Mouse (Mus musculus) hindbrain, embryonic 13.5 days (tissue): Measurements from ENCODE around the gene Slc7a4. TPM values are rescaled to one million over a fixed set of nuclear protein-coding genes. Genes with fewer than 3 reads are reported as not detected.
A peak's percentile ranks its signal among the peaks of the same experiment; 100 is the strongest.
"Not testable (repeated sequence)": the region's sequence is repeated elsewhere in the genome, so short reads cannot be mapped to it uniquely, and the experiment has no call there.

Experiments
- ATAC-seq: fragments of 200-750 bp; cut with Nextera tagmentation; 2 replicates; pipeline ENCODE4 v1.8.0; 2017; ENCODE audit warnings: moderate TSS enrichment; ENCODE audit not compliant: low FRiP score
- H3K27ac ChIP-seq: fragments of 300-500 bp; sonication (generic); 2 replicates; pipeline ENCODE4 v1.5.1; 2015; ENCODE audit warnings: inconsistent platforms, mild to moderate bottlenecking, moderate library complexity
- H3K27me3 ChIP-seq: fragments of 300-500 bp; sonication (generic); 2 replicates; pipeline ENCODE4 v1.6.1; 2015; ENCODE audit warnings: mild to moderate bottlenecking, inconsistent platforms
- H3K36me3 ChIP-seq: fragments of 300-500 bp; sonication (generic); 2 replicates; pipeline ENCODE4 v1.6.1; 2015; ENCODE audit warnings: mild to moderate bottlenecking, inconsistent platforms
- H3K4me1 ChIP-seq: fragments of 300-500 bp; sonication (generic); replicated peaks from 2 replicates; pipeline ENCODE4 v1.6.1; 2015; ENCODE audit warnings: inconsistent platforms
- H3K4me2 ChIP-seq: fragments of 300-500 bp; sonication (generic); 2 replicates; pipeline ENCODE4 v1.6.1; 2015; ENCODE audit warnings: inconsistent platforms, mild to moderate bottlenecking, moderate library complexity
- H3K4me3 ChIP-seq: fragments of 300-500 bp; sonication (generic); 2 replicates; pipeline ENCODE4 v1.5.1; 2015; ENCODE audit warnings: mild to moderate bottlenecking, inconsistent platforms
- H3K9ac ChIP-seq: fragments of 300-500 bp; sonication (generic); 2 replicates; pipeline ENCODE4 v1.6.1; 2015; ENCODE audit warnings: mild to moderate bottlenecking, inconsistent platforms
- H3K9me3 ChIP-seq: fragments of 300-500 bp; sonication (generic); 2 replicates; pipeline ENCODE4 v1.6.1; 2016; ENCODE audit warnings: inconsistent platforms
- WGBS: fragments of 180-500 bp; shearing (Covaris S2); methylation state at CpG from one replicate; pipeline ENCODE4 v1.1.7; 2015; 5-methylcytosine and 5-hydroxymethylcytosine counted together
- polyA plus RNA-seq: library from polyadenylated mRNA; unstranded; fragments of >200 nt; fragmentation: Nextera tagmentation; extraction: Ambion mirVana; gene quantifications from 2 replicates; pipeline ENCODE4 v1.2.1, GENCODE M21; 2015

Gene Slc7a4
- polyA plus RNA-seq: 20.2 and 21.0 TPM in 2 replicates

DNA sequence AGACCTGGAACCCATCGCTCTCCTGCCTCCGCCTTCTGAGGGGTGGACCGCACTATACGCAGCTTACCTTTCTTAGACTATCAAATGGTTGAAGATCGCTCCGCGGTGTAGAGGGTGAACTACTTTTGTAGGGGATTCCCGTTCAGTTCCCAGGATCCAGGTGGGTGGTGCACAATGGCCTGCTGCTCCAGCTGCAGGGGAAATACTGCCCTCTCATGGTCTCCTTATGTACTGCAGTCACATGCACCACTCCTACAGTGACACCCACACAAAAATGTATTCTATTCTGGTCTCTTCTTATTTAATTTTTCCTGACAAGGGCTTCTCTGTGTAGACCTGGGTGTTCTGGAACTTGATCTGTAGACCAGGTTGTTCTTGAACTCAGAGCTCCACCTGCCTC, at the start of gene Slc7a4:
Gene Slc7a4 (minus strand): TSS at position 151 of the 400 bp plus-strand sequence.
- Histone ChIP-seq H3K9me3 (0 out of 2 replicates have a peak, but pooled peaks cover under 1% of the 10 kb centered on the region), H3K27me3 (peaks cover 7% of the 10 kb centered on the region), H3K4me2 (no peak within 1 kb of the TSS), H3K4me1 (no peaks in the 10 kb centered on the region), H3K36me3 (no peaks in the 10 kb centered on the region), H3K4me3 (no peak within 1 kb of the TSS), H3K27ac (no peak within 1 kb of the TSS), H3K9ac (no peak within 1 kb of the TSS)
- ATAC-seq: no peak
- 11% methylated on average over 8 of the region's 8 CpGs for WGBS

- 94% methylated on average over 2 of the region's 2 CpGs for WGBS
- Histone ChIP-seq H3K27ac (no peak overlapping the region), H3K27me3 (no peaks in the 10 kb centered on the region), H3K4me1 (no peaks in the 10 kb centered on the region), H3K36me3 (peaks cover 85% of the 10 kb centered on the region), H3K9me3 (no peaks in the 10 kb centered on the region), H3K4me3 (no peak overlapping the region), H3K4me2 (no peak overlapping the region), H3K9ac (no peak overlapping the region)
- ATAC-seq: no peak
Observed at GRCm38 (mm10) chr16:17632580-17632979, 49.6 kb upstream of the Slc7a4 start.

- Histone ChIP-seq H3K36me3 (peaks cover 82% of the 10 kb centered on the region), H3K9ac (no peak overlapping the region), H3K4me3 (no peak overlapping the region), H3K4me2 (no peak overlapping the region), H3K9me3 (no peaks in the 10 kb centered on the region), H3K27ac (no peak overlapping the region), H3K4me1 (no peaks in the 10 kb centered on the region), H3K27me3 (no peaks in the 10 kb centered on the region)
- 94% methylated on average over 5 of the region's 5 CpGs for WGBS
- no peak for ATAC-seq
Observed at GRCm38 (mm10) chr16:17626269-17626555, 43.2 kb upstream of the Slc7a4 start.

GRCm38 (mm10) chr16:17625488-17626268, 42.7 kb upstream of the Slc7a4 start:
- Histone ChIP-seq H3K4me3 (no peak overlapping the region), H3K9me3 (no peaks in the 10 kb centered on the region), H3K4me1 (peaks cover 3% of the 10 kb centered on the region; the same call in 1 of the 2 replicates), H3K27me3 (no peaks in the 10 kb centered on the region), H3K36me3 (peaks cover 77% of the 10 kb centered on the region), H3K27ac (no peak overlapping the region), H3K9ac (no peak overlapping the region), H3K4me2 (no peak overlapping the region)
- ATAC-seq: no peak
- WGBS: 73% methylated on average over 8 of the region's 8 CpGs

DNA sequence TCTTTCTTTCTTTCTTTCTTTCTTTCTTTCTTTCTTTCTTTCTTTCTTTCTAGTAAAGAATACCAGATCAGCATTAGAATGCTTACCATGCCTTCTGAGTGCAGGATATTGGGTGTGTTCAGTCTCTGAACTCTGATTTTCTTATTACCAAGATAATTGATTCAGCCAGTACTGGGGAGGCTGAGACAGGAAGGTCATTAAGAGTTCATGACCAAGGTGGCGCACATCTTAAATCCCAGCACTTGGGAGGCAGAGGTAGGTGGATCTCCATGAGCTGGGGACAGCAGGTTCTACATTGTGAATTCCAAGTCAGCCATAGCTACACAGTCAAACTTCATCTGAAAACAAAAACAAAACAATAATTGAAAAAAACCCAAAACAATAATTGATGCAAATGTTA, 38.9 kb upstream of the Slc7a4 start:
- no peak for ATAC-seq
- H3K27ac ChIP-seq: no peak overlapping the region
- 0 out of 2 replicates have a peak, but pooled peaks cover 3% of the 10 kb centered on the region for H3K27me3 ChIP-seq
- no peak overlapping the region for H3K9ac ChIP-seq
- WGBS: 100% methylated on average over 1 of the region's 1 CpGs
- no peak overlapping the region for H3K4me2 ChIP-seq
- H3K4me3 ChIP-seq: no peak overlapping the region
- H3K4me1 ChIP-seq: peaks cover 14% of the 10 kb centered on the region
- peaks cover 40% of the 10 kb centered on the region for H3K36me3 ChIP-seq
- no peaks in the 10 kb centered on the region for H3K9me3 ChIP-seq

DNA sequence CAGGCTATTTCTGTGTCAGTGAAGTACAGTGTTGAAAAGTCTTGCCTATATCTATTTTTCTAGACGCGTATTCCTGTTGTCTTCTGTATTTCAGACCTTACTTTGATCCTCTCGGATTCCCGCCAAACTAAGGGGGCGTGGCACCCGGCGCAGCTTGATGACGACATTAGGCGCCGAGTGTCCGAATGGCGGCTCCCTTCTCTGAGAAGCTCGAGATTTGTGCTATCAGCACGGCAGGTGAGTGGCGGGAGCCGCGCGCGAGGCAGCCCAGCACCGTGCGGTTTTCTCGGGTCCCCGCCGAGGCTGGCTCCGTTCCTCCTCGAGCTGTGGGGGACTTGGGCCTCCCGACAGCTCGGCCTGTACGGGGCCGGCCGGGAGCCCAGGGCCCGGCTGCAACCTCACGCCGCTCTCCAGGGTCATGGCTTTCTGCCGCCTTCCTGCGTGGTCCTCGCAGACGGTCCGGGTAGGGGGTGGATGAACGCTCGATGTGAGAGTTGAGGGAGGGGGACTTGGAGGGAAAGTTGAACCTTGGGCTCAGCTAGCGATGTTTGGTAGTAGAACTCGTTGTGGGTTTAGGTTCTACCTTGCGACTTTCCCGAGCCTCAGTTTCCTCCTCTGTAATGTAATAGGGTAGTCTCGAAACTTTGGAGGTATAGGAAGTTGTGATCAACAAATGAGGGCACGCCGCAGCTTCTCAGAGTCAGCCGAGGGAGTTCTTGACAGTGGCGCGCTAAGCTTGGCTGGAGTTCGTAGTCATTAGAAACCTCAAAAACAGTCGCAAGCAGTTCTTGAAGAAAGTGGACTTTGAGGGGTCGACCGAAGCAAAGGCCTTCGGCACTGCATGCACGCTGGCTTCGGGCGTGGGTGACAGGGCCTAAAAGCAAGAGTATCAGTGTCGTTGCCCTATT, 36.4 kb upstream of the Slc7a4 start, which contains the start of gene Smpd4:
Gene Smpd4 (plus strand): TSS at position 157 of the 908 bp plus-strand sequence.
- peaks cover 14% of the 10 kb centered on the region for H3K4me1 ChIP-seq
- peak within 1 kb of the TSS; percentile 91 for H3K4me2 ChIP-seq
- 4% methylated on average over 60 of the region's 60 CpGs for WGBS
- peak within 1 kb of the TSS; percentile 94 for H3K4me3 ChIP-seq
- 0 out of 2 replicates have a peak within 1 kb of the TSS, but pooled peaks have one; percentile 58 for H3K27ac ChIP-seq
- peak; percentile 84 for ATAC-seq
- H3K9me3 ChIP-seq: no peaks in the 10 kb centered on the region
- H3K36me3 ChIP-seq: peaks cover 24% of the 10 kb centered on the region
- peak within 1 kb of the TSS; percentile 93 for H3K9ac ChIP-seq
- 0 out of 2 replicates have a peak, but pooled peaks cover 3% of the 10 kb centered on the region for H3K27me3 ChIP-seq

DNA sequence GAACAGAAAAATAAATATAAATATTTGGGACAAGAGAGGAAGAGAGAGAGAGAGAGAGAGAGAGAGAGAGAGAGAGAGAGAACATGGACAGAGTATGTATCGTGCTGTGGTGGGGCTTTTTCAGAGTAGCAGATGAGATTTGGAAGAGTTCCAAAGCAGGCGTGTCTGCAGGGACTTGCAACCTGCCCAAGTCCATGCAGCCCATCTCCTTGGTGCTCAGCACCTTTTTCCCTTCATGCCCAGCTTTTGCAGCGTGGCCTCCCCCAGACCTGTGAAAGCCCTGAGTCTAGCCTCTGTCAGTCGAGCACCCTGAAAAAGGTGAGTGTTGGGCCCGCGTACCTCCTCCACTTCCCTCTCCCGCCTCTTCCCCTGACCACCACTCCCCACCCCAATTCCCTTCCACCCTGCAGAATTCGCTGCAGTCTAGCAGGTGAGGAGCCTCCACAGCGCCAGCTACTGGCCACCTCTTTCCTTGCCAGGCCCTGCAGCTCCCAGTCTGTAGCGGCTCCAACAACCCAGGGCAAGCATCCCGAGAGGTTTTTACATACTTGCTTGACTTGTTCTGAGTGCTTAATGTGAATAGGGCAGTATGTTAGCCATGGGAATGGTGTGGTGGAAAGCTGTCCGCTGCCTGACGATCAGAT, 35.0 kb upstream of the Slc7a4 start:
- H3K36me3 ChIP-seq: peaks cover 14% of the 10 kb centered on the region
- no peaks in the 10 kb centered on the region for H3K9me3 ChIP-seq
- H3K4me3 ChIP-seq: no peak overlapping the region
- no peak overlapping the region for H3K9ac ChIP-seq
- ATAC-seq: no peak
- 17% methylated on average over 13 of the region's 13 CpGs for WGBS
- H3K4me1 ChIP-seq: peaks cover 14% of the 10 kb centered on the region
- H3K4me2 ChIP-seq: no peak overlapping the region
- H3K27ac ChIP-seq: no peak overlapping the region
- H3K27me3 ChIP-seq: 0 out of 2 replicates have a peak, but pooled peaks cover 3% of the 10 kb centered on the region

- whole genome bisulfite sequencing: 90% methylated on average over 5 of the region's 5 CpGs
- peaks cover 14% of the 10 kb centered on the region for H3K4me1 ChIP-seq
- H3K4me2 ChIP-seq: no peak overlapping the region
- H3K27ac ChIP-seq: no peak overlapping the region
- H3K27me3 ChIP-seq: 0 out of 2 replicates have a peak, but pooled peaks cover 3% of the 10 kb centered on the region
- ATAC-seq: no peak
- H3K9ac ChIP-seq: no peak overlapping the region
- H3K4me3 ChIP-seq: no peak overlapping the region
- no peaks in the 10 kb centered on the region for H3K36me3 ChIP-seq
- H3K9me3 ChIP-seq: no peaks in the 10 kb centered on the region
Observed at GRCm38 (mm10) chr16:17616212-17616611, 33.2 kb upstream of the Slc7a4 start.

GRCm38 (mm10) chr16:17614740-17615139, 31.7 kb upstream of the Slc7a4 start:
- not testable (repeated sequence) for H3K4me2 ChIP-seq, ATAC-seq, H3K4me1 ChIP-seq, H3K9ac ChIP-seq, H3K27ac ChIP-seq, H3K9me3 ChIP-seq, H3K36me3 ChIP-seq, H3K4me3 ChIP-seq, H3K27me3 ChIP-seq
- 92% methylated on average over 6 of the region's 6 CpGs for WGBS

GRCm38 (mm10) chr16:17611383-17611782, 28.4 kb upstream of the Slc7a4 start:
- Histone ChIP-seq H3K4me3 (no peak overlapping the region), H3K4me1 (no peaks in the 10 kb centered on the region), H3K4me2 (no peak overlapping the region), H3K36me3 (no peaks in the 10 kb centered on the region), H3K9ac (no peak overlapping the region), H3K27me3 (no peaks in the 10 kb centered on the region), H3K27ac (no peak overlapping the region), H3K9me3 (no peaks in the 10 kb centered on the region)
- 67% methylated on average over 4 of the region's 4 CpGs for WGBS
- no peak for ATAC-seq

DNA sequence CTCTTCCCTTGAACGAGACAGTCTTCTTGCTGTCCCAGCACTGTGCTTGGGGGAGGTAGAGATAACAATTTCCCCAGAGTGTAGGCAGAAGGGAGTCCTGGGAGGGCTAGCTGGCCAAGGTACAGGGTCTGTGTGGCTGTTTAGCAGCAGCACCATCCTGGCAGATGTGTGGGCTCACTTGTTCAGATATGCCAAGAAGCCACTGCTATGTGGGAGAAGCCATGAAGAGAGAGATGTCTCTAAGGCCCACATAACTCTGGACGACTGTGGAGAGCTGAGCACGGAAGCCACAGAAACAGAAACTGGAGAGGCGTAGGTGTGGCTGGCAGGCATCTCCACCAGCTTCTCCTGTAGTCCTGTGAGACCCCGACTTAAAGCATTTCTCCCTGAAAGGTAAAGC, 22.7 kb upstream of the Slc7a4 start:
- Histone ChIP-seq H3K27ac (no peak overlapping the region), H3K27me3 (no peaks in the 10 kb centered on the region), H3K36me3 (no peaks in the 10 kb centered on the region), H3K9me3 (no peaks in the 10 kb centered on the region), H3K4me3 (no peak overlapping the region), H3K9ac (no peak overlapping the region), H3K4me1 (no peaks in the 10 kb centered on the region), H3K4me2 (no peak overlapping the region)
- WGBS: 78% methylated on average over 5 of the region's 5 CpGs
- no peak for ATAC-seq

DNA sequence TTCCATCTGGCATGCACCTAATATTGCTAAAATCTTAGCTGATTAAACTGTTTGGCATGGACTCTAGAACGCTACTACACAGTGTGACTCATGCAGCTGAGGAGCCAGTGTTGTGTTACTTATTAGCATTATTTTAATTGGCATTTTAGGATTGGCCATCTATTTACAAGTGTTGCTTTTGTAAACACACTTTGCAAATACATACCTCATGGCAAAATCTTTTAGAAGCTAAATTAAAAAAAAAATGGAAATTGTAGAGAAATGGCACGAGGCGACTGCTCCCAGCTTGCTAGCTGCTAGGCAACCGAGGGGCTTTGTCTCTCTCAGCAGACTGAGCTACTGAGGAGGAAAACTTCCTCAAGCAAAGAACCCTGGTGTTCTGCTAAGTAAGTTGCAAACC, 21.9 kb upstream of the Slc7a4 start:
- Histone ChIP-seq H3K4me1 (no peaks in the 10 kb centered on the region), H3K36me3 (no peaks in the 10 kb centered on the region), H3K4me3 (no peak overlapping the region), H3K9me3 (no peaks in the 10 kb centered on the region), H3K9ac (no peak overlapping the region), H3K27me3 (no peaks in the 10 kb centered on the region), H3K27ac (no peak overlapping the region), H3K4me2 (no peak overlapping the region)
- WGBS: 66% methylated on average over 4 of the region's 4 CpGs
- ATAC-seq: no peak
